Mouse (Mus musculus) gastrocnemius, postnatal 25 days (tissue): ENCODE measurements around the gene Bub3. TPM values are rescaled to one million over a fixed set of nuclear protein-coding genes. Genes with fewer than 3 reads are reported as not detected.

Experiments used
- DNase-seq: peaks from one replicate; pipeline ENCODE4 v3.0.0; 2022
- total RNA-seq, 2 experiments: library from RNA; stranded (reverse); gene quantifications; 1 replicate in 1 of 2; 2 replicates in 1 of 2; pipeline ENCODE4 v1.2.3; 2021

The Bub3 gene
- total RNA-seq, 2 experiments from 2014 or later: 28.9 to 32.8 TPM

- no peak for DNase-seq
These were observed 4.5 kb upstream of the Bub3 start for GRCm38 (mm10) chr7:131555301-131556081.

DNA sequence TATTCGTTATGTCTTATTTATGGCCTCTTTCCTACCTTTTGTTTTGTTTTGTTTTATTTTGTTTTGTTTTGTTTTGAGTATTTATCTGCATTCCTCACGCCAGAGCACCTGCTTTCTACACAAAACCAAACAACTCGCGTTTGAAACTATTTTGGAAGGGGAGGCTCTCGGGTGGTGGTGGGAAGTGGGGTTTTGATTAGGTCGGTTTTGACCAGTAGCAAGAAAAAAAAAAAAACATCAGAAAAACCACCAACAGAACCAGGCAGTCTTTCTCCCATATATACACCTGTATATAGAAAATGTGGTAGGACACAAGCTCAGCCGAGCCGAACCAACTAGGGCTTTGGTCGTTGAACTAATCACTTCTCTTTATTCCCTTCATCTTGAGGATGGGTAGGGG lies 3.9 kb upstream of the Bub3 start:
- no peak for DNase-seq

- DNase-seq: no peak
These were observed 3.3 kb upstream of the Bub3 start for GRCm38 (mm10) chr7:131556541-131557271.

- DNase-seq: no peak
These were observed 2.3 kb upstream of the Bub3 start for GRCm38 (mm10) chr7:131557751-131558150.

- DNase-seq: no peak
These were observed 648 bp downstream of the Bub3 start for GRCm38 (mm10) chr7:131560697-131561042.

- DNase-seq: no peak
These were observed 15.2 kb downstream of the Bub3 start for GRCm38 (mm10) chr7:131575246-131575645.

- no peak for DNase-seq
These were observed 22.2 kb downstream of the Bub3 start for GRCm38 (mm10) chr7:131582178-131582577.

- DNase-seq: no peak
These were observed 25.5 kb downstream of the Bub3 start for GRCm38 (mm10) chr7:131585551-131585950.

DNA sequence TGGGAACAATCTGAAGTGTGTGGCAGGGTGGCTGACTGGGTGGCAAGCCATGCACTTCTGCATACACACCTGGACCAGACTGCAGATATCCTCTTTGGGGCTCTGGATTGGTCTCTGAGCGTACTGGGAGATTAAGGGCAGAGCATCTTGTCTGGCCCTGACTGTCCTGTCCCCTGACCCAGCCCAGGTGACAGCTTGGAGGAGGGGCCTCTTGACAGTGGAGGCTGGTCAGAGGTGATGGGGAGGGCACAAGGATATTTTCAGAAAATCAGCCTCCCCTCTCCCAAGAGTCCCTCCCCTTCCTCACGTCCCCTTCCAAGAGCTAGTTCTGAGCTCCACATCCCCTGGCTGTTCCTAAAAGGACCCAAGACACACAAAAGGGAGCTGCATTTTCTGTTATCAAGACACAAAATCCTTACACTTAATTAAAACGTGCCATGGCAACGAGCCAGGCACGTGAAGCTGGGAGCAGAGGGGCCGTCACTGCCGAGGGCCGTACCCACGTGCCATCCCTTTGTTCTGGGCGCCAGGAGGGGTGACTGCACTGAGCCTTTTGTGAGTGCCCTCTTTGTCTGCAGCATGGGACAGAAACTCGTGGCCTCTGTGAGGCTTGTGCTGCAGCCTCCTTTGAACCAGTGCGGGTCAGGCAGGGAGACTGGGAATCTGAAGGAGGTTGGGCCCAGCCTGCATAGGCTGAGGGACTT lies 37.9 kb downstream of the Bub3 start:
- no peak for DNase-seq

DNA sequence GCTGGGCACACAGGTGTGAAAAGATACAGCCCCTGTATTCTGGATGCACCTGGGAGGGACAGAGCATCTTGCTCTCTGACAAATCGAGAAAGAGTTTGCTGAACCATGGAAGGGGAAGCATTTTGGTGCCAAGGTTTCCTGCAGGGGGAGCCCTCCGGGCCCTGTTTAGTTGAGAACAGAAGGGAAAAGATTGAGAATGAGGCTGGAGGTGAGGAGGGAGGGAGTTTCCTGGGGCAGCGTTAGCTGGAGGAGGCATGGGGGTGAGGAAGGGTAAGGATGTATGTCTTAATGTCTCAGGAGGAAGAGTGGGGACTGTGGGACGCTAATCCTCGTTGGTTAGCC lies 38.4 kb downstream of the Bub3 start:
- DNase-seq: no peak

DNA sequence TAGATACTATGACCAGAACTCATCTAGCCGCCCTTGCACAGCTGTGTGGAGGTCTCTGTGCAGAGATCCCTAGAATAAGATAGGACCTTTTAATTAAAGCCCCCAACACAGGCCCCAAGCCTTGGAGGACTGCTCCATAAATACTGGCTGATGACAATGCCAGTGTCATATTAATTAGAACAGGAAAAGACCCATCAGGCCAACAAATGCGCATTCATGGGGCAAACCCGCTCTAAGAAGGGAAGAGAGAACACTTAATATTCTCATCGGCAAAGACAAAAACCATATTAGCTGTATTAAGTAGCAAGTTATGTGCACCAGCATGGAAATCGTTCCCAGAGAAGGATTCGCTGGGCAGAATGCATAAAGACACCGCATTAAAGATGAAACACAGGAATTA lies 42.1 kb downstream of the Bub3 start:
- DNase-seq: no peak

- no peak for DNase-seq
These were observed 43.2 kb downstream of the Bub3 start for GRCm38 (mm10) chr7:131603186-131603585.

DNA sequence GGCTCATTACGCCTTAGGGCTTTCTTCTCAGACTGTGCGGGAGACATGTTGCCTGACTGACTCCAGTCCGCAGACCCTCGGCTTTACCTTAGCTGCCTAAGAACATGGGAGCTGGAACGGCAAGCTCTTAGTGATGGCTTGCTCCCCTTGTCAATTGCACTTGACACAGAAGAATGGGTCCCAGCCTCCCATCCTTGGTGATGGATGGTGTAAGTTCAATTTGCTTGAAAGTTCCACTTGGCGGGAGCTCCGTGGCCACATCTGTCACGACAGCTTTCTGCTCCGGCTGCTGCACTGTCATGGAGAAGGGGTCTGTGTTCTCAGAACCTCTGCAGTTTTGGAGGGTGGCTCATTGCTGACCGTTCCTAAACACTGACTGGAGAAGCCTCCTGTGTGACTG lies 44.9 kb downstream of the Bub3 start:
- no peak for DNase-seq

GRCm38 (mm10) chr7:131605481-131605880 lies 45.5 kb downstream of the Bub3 start:
- DNase-seq: no peak

- DNase-seq: no peak
These were observed 48.0 kb downstream of the Bub3 start for GRCm38 (mm10) chr7:131608049-131608448.

DNA sequence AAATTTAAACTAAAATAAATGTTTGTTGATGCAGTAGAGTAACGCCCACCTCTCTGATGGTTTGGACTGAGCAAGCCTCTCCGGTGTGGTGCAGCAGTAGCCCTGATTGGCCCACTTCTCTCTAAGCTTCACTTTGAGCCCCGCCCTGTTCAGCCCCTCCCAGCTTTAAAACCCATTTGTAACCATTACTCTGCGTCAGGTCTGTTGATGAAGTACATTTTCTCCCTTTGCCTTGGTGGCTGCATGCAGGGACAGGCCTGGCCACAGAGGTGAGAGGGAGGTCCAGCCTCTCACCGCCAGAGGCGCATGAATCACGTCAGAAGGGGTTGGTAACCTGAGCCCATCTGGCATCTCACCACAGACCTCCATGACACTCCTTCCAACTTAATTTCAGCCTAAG lies 49.7 kb downstream of the Bub3 start:
- DNase-seq: no peak

Other genes starting within 250 kb of the Bub3 start
- under 1 TPM; 0.19 to 0.31 TPM for gene Cuzd1, start 237.9 kb upstream of the Bub3 start, total RNA-seq
- gene Fam24b, start 230.7 kb upstream of the Bub3 start, total RNA-seq: not detected
- not detected for gene Fam24a, start 226.4 kb upstream of the Bub3 start, total RNA-seq
- gene 2310057M21Rik, start 197.5 kb upstream of the Bub3 start, total RNA-seq: 10 to 100 TPM; 17.4 to 18.5 TPM
- 10 to 100 TPM; 35.7 to 37.9 TPM for gene Pstk, start 189.1 kb upstream of the Bub3 start, total RNA-seq
- gene Ikzf5, start 149.7 kb upstream of the Bub3 start, total RNA-seq: 10 to 100 TPM; 20.8 to 22.2 TPM
- 100 to 1,000 TPM; 120 to 130 TPM for gene Acadsb, start 149.6 kb upstream of the Bub3 start, total RNA-seq
- gene Hmx3, start 17.4 kb upstream of the Bub3 start, total RNA-seq: not detected
- gene Hmx2, start 11.4 kb upstream of the Bub3 start, total RNA-seq: not detected